Mouse (Mus musculus): ENCODE results near the gene Sec1. TPM values are rescaled to one million over a fixed set of nuclear protein-coding genes. Genes with fewer than 3 reads are reported as not detected.

The Sec1 gene
- polyA plus RNA-seq, 2 experiments, result 0.92 to 1.7 TPM

- H3K9me3 ChIP-seq (ENCODE audit: control insufficient read depth, low read length), result no peaks in the 10 kb centered on the region
- no peaks in the 10 kb centered on the region for H3K27me3 ChIP-seq (ENCODE audit: control insufficient read depth, insufficient read depth, low read length)
- peak overlapping the region; percentile 77 for H3K4me3 ChIP-seq (replicated peaks; ENCODE audit: low read length)
- H3K4me2 ChIP-seq (replicated peaks; ENCODE audit: low read depth, low read length, severe bottlenecking), result peak overlapping the region; percentile 89
- H3K27ac ChIP-seq (replicated peaks; ENCODE audit: low read depth, low read length), result peak overlapping the region; percentile 92
- peak overlapping the region; percentile 96 for H3K9ac ChIP-seq (ENCODE audit: low read depth, low read length, severe bottlenecking)
- no peak for TF ChIP-seq POLR2A (IDR thresholded peaks at IDR 0.05; ENCODE audit: borderline replicate concordance, extremely low read depth, insufficient read depth, insufficient read length)
- peaks cover 48% of the 10 kb centered on the region for H3K36me3 ChIP-seq (ENCODE audit: control insufficient read depth, insufficient read depth, low read length)
- DNase-seq (ENCODE audit: low spot score), result no peak
- H3K4me1 ChIP-seq (ENCODE audit: control insufficient read depth, insufficient read depth, low read length), result peaks cover 31% of the 10 kb centered on the region
- WGBS, result under 1% methylated on average over 20 of the region's 20 CpGs
- no peak for ATAC-seq (ENCODE audit: low FRiP score, low read depth)
Observed at GRCm38 (mm10) chr7:45718331-45718730, 24.1 kb upstream of the Sec1 start.

GRCm38 (mm10) chr7:45717918-45718297 is 23.7 kb upstream of the Sec1 start, which contains the start of gene Sphk2:
Sphk2 (minus strand) TSS chr7:45718002.
- H3K9me3 ChIP-seq (ENCODE audit: control insufficient read depth, low read length), result no peaks in the 10 kb centered on the region
- ATAC-seq (ENCODE audit: low FRiP score, low read depth) (peak; percentile 84), DNase-seq (ENCODE audit: low spot score) (peak; percentile 98)
- H3K4me1 ChIP-seq (ENCODE audit: control insufficient read depth, insufficient read depth, low read length), result peaks cover 31% of the 10 kb centered on the region
- WGBS, result under 1% methylated on average over 39 of the region's 41 CpGs
- H3K4me3 ChIP-seq (replicated peaks; ENCODE audit: low read length), result peak within 1 kb of the TSS; percentile 77
- TF ChIP-seq POLR2A (IDR thresholded peaks at IDR 0.05; ENCODE audit: borderline replicate concordance, extremely low read depth, insufficient read depth, insufficient read length), result peak; percentile 96; the same call in 1 of the 2 replicates
- H3K4me2 ChIP-seq (replicated peaks; ENCODE audit: low read depth, low read length, severe bottlenecking), result peak within 1 kb of the TSS; percentile 89
- peak within 1 kb of the TSS; percentile 96 for H3K9ac ChIP-seq (ENCODE audit: low read depth, low read length, severe bottlenecking)
- peak within 1 kb of the TSS; percentile 92 for H3K27ac ChIP-seq (replicated peaks; ENCODE audit: low read depth, low read length)
- peaks cover 49% of the 10 kb centered on the region for H3K36me3 ChIP-seq (ENCODE audit: control insufficient read depth, insufficient read depth, low read length)
- no peaks in the 10 kb centered on the region for H3K27me3 ChIP-seq (ENCODE audit: control insufficient read depth, insufficient read depth, low read length)

- H3K9me3 ChIP-seq (ENCODE audit: control insufficient read depth, low read length), result no peaks in the 10 kb centered on the region
- peak; percentile 38 for ATAC-seq (ENCODE audit: low FRiP score, low read depth)
- H3K27ac ChIP-seq (replicated peaks; ENCODE audit: low read depth, low read length), result peak overlapping the region; percentile 70
- peaks cover 31% of the 10 kb centered on the region for H3K4me1 ChIP-seq (ENCODE audit: control insufficient read depth, insufficient read depth, low read length)
- H3K27me3 ChIP-seq (ENCODE audit: control insufficient read depth, insufficient read depth, low read length), result no peaks in the 10 kb centered on the region
- H3K4me2 ChIP-seq (replicated peaks; ENCODE audit: low read depth, low read length, severe bottlenecking), result peak overlapping the region; percentile 88
- WGBS, result 8% methylated on average over 31 of the region's 31 CpGs
- H3K36me3 ChIP-seq (ENCODE audit: control insufficient read depth, insufficient read depth, low read length), result peaks cover 49% of the 10 kb centered on the region
- no peak for DNase-seq (ENCODE audit: low spot score)
- H3K4me3 ChIP-seq (replicated peaks; ENCODE audit: low read length), result peak overlapping the region; percentile 77
- TF ChIP-seq POLR2A (IDR thresholded peaks at IDR 0.05; ENCODE audit: borderline replicate concordance, extremely low read depth, insufficient read depth, insufficient read length), result no peak
- peak overlapping the region; percentile 73 for H3K9ac ChIP-seq (ENCODE audit: low read depth, low read length, severe bottlenecking)
Observed at GRCm38 (mm10) chr7:45716952-45717917, 23.0 kb upstream of the Sec1 start.

- no peak for TF ChIP-seq POLR2A (IDR thresholded peaks at IDR 0.05; ENCODE audit: borderline replicate concordance, extremely low read depth, insufficient read depth, insufficient read length)
- Histone ChIP-seq H3K4me2 (replicated peaks; ENCODE audit: low read depth, low read length, severe bottlenecking) (peak overlapping the region; percentile 88), H3K27ac (replicated peaks; ENCODE audit: low read depth, low read length) (no peak overlapping the region), H3K9ac (ENCODE audit: low read depth, low read length, severe bottlenecking) (no peak overlapping the region), H3K4me3 (replicated peaks; ENCODE audit: low read length) (peak overlapping the region; percentile 77; the same call in 1 of the 2 replicates), H3K27me3 (ENCODE audit: control insufficient read depth, insufficient read depth, low read length) (no peaks in the 10 kb centered on the region), H3K9me3 (ENCODE audit: control insufficient read depth, low read length) (no peaks in the 10 kb centered on the region), H3K36me3 (ENCODE audit: control insufficient read depth, insufficient read depth, low read length) (peaks cover 49% of the 10 kb centered on the region), H3K4me1 (ENCODE audit: control insufficient read depth, insufficient read depth, low read length) (peaks cover 31% of the 10 kb centered on the region)
- 91% methylated on average over 3 of the region's 3 CpGs for WGBS
- DNase-seq (ENCODE audit: low spot score) (no peak), ATAC-seq (ENCODE audit: low FRiP score, low read depth) (no peak)
Observed at GRCm38 (mm10) chr7:45716460-45716857, 22.3 kb upstream of the Sec1 start.

- TF ChIP-seq POLR2A (IDR thresholded peaks at IDR 0.05; ENCODE audit: borderline replicate concordance, extremely low read depth, insufficient read depth, insufficient read length), result no peak
- 85% methylated on average over 19 of the region's 19 CpGs for WGBS
- Histone ChIP-seq H3K9ac (ENCODE audit: low read depth, low read length, severe bottlenecking) (peak overlapping the region; percentile 34; the same call in 1 of the 2 replicates), H3K4me2 (replicated peaks; ENCODE audit: low read depth, low read length, severe bottlenecking) (peak overlapping the region; percentile 88), H3K27ac (replicated peaks; ENCODE audit: low read depth, low read length) (no peak overlapping the region; the same call in 1 of the 2 replicates), H3K36me3 (ENCODE audit: control insufficient read depth, insufficient read depth, low read length) (peaks cover 49% of the 10 kb centered on the region), H3K4me3 (replicated peaks; ENCODE audit: low read length) (peak overlapping the region; percentile 47), H3K27me3 (ENCODE audit: control insufficient read depth, insufficient read depth, low read length) (no peaks in the 10 kb centered on the region), H3K9me3 (ENCODE audit: control insufficient read depth, low read length) (no peaks in the 10 kb centered on the region), H3K4me1 (ENCODE audit: control insufficient read depth, insufficient read depth, low read length) (peaks cover 31% of the 10 kb centered on the region)
- DNase-seq (ENCODE audit: low spot score), result no peak
- no peak for ATAC-seq (ENCODE audit: low FRiP score, low read depth)
Observed at GRCm38 (mm10) chr7:45715741-45716459, 21.7 kb upstream of the Sec1 start.
